Mouse (Mus musculus) cerebellum, adult 2 months (tissue): ENCODE data around the gene Scn2b. TPM values are rescaled to one million over a fixed set of nuclear protein-coding genes. Genes with fewer than 3 reads are reported as not detected.
A peak's percentile ranks its signal among the peaks of the same experiment; 100 is the strongest.

Experiments used
- DNase-seq, 2 experiments: peaks; one replicate each; pipeline ENCODE4 v3.0.0; 2021
- H3K27ac ChIP-seq: fragments of 200-500 bp; 2 replicates; pipeline ENCODE4 v1.5.1; 2012; ENCODE audit warnings: low read length, control low read depth, inconsistent platforms; ENCODE audit not compliant: insufficient read depth
- H3K27me3 ChIP-seq: fragments of 200-500 bp; 2 replicates; pipeline ENCODE4 v1.6.1; 2012; ENCODE audit warnings: inconsistent platforms, mild to moderate bottlenecking, low read length, moderate library complexity; ENCODE audit not compliant: control insufficient read depth, insufficient read depth
- H3K4me1 ChIP-seq: fragments of 200-500 bp; 2 replicates; pipeline ENCODE4 v1.6.1; 2011; ENCODE audit warnings: low read length; ENCODE audit not compliant: control insufficient read depth, insufficient read depth
- H3K4me3 ChIP-seq: fragments of 200-500 bp; replicated peaks from 2 replicates; pipeline ENCODE3; 2011; ENCODE audit warnings: mild to moderate bottlenecking, low read depth, low read length, control low read depth; ENCODE audit not compliant: insufficient read depth
- CTCF ChIP-seq: fragments of 200-500 bp; IDR thresholded peaks from 2 replicates; pipeline ENCODE4 v1.5.1; 2011; ENCODE audit warnings: low read depth, mild to moderate bottlenecking, control low read depth, low read length, moderate library complexity, borderline replicate concordance; ENCODE audit not compliant: insufficient read depth
- POLR2A ChIP-seq: fragments of 200-500 bp; IDR thresholded peaks from 2 replicates; pipeline ENCODE4 v1.6.1; 2011; ENCODE audit warnings: low read length, control low read depth, borderline replicate concordance; ENCODE audit not compliant: insufficient read depth
- WGBS: fragments of 180-500 bp; shearing (Covaris S2); methylation state at CpG from one replicate; pipeline ENCODE4 v1.1.7; 2018; 5-methylcytosine and 5-hydroxymethylcytosine counted together
- polyA plus RNA-seq: library from polyadenylated mRNA; depleted of rRNA; stranded (reverse); fragments of >200 nt; gene quantifications from 2 replicates; pipeline ENCODE4 v1.2.3, GENCODE M21; 2012

Scn2b gene
- polyA plus RNA-seq, 1 experiment = 151 TPM

DNA sequence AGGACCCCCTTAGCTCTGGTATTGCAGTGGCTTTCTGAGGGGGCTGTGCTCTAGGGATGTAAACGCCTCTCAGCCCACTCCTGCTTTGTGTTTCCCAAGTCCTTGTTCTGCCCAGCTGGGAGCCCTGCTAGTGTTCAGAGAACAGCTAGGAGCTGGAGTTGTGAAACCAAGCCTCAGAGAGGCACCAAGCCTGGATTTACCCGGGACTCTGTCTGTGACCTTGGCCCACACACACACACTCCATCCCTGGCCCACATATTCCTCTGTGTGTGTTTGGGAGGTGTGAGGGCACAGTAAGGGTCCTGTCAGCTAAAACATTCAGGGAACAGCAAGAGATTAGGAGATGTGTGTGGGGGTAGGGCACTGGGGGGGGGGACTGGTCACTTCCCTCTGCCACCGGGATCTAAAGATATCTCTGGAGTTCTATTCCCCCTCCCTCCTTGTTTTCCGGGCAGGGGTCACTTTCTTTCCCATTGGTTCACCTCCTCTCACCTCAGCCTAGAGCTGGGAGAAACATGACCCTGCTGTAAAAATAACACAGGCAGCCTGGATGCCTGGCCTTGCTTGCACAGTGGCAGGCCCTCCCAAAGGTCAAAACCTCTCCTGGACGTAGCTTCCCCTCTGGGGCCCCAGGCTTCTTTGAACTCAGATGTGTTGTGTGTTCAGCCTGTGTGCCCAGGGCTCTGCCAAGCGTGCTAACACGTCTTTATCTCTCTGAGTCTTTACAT is 19.0 kb downstream of the Scn2b start:
- 60% methylated on average over 7 of the region's 7 CpGs for WGBS
- DNase-seq = no peak
- no peak for TF ChIP-seq POLR2A
- no peak for TF ChIP-seq CTCF
- H3K27me3 ChIP-seq = no peaks in the 10 kb centered on the region; the same call in 1 of the 2 replicates
- H3K4me3 ChIP-seq = no peak overlapping the region
- H3K27ac ChIP-seq = no peak overlapping the region
- peaks cover 3% of the 10 kb centered on the region; the same call in 1 of the 2 replicates for H3K4me1 ChIP-seq

GRCm38 (mm10) chr9:45138191-45139032 is 20.8 kb downstream of the Scn2b start, which contains the start of gene Scn4b:
TSS of gene Scn4b (plus strand) at chr9:45138395.
- H3K4me3 ChIP-seq = peak within 1 kb of the TSS; percentile 39
- WGBS = under 1% methylated on average over 73 of the region's 76 CpGs
- no peaks in the 10 kb centered on the region; the same call in 1 of the 2 replicates for H3K27me3 ChIP-seq
- H3K4me1 ChIP-seq = peaks cover 3% of the 10 kb centered on the region; the same call in 1 of the 2 replicates
- TF ChIP-seq POLR2A = no peak
- no peak for TF ChIP-seq CTCF
- DNase-seq = peak in 1 of 2 experiments; percentile 43
- no peak within 1 kb of the TSS for H3K27ac ChIP-seq

DNA sequence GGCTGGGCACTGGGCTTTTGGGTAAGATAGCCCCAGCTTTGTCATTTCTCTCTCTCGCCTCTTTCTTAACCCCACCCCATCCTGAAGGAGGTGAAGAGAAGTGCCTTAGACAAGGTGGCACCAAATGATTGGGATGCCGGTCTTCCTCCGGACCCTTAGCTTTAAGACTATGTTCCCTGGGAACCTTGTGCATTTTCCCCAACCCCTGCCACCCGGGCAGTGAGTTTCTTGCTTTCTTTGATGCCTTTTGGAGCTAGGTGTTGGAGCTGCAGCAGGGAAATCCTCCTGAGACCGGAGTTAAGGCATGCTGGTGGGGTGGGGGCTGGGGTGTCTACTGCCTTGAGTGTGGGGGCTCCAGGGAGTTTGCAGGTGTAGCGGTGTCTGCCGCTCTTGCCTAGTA is 21.5 kb downstream of the Scn2b start:
- H3K27me3 ChIP-seq = no peaks in the 10 kb centered on the region; the same call in 1 of the 2 replicates
- 31% methylated on average over 7 of the region's 7 CpGs for WGBS
- peak overlapping the region; percentile 11 for H3K4me3 ChIP-seq
- peaks cover 3% of the 10 kb centered on the region; the same call in 1 of the 2 replicates for H3K4me1 ChIP-seq
- DNase-seq = no peak
- no peak overlapping the region for H3K27ac ChIP-seq
- TF ChIP-seq POLR2A (no peak), CTCF (no peak)

- WGBS = 77% methylated on average over 7 of the region's 7 CpGs
- no peak for TF ChIP-seq POLR2A
- no peak for TF ChIP-seq CTCF
- no peak overlapping the region for H3K27ac ChIP-seq
- no peak for DNase-seq
- peaks cover 3% of the 10 kb centered on the region; the same call in 1 of the 2 replicates for H3K4me1 ChIP-seq
- H3K4me3 ChIP-seq = no peak overlapping the region
- no peaks in the 10 kb centered on the region; the same call in 1 of the 2 replicates for H3K27me3 ChIP-seq
These were observed 23.4 kb downstream of the Scn2b start for GRCm38 (mm10) chr9:45140945-45141344.

- 59% methylated on average over 3 of the region's 3 CpGs for WGBS
- Histone ChIP-seq H3K27me3 (no peaks in the 10 kb centered on the region; the same call in 1 of the 2 replicates), H3K4me1 (peaks cover 3% of the 10 kb centered on the region; the same call in 1 of the 2 replicates), H3K4me3 (no peak overlapping the region), H3K27ac (no peak overlapping the region)
- no peak for DNase-seq
- TF ChIP-seq POLR2A (no peak), CTCF (no peak)
These were observed 25.1 kb downstream of the Scn2b start for GRCm38 (mm10) chr9:45142686-45143085.

DNA sequence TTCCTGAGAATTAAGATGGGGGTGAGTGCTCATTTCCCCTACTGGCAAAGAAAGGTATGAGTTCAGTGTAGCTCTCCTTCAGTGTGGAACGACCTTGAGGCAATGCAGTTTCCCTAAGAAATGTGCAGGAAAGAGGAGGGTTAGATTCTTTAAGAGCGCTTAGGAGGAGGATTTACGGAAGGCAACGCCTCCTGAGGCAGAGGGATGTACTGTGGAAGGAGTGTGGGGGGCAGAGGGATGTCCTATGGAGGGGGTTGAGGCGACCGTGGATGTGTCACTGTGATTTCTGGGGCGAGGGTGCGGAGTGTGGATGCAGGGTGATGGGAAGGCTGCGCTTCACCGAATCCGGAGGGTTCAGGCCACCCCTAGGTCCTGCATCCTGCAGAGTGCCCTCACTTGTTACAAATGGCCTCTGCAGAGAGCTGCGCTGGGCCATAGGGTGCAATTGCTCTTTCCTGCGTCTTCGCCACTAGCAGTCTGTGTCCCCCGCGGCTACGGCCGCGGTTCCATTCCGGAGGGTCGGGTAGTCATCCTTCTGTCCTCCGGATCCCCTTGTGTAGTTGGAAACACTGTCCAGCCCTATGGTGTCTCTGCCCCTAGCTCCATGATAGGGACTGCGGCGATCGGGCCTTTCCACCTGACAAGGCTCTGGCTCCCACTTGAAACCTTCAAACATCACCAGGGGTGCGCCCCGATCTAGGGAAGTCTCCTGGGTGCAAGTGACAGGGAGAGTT is 28.1 kb downstream of the Scn2b start:
- no peak for TF ChIP-seq POLR2A
- TF ChIP-seq CTCF = no peak
- Histone ChIP-seq H3K27ac (no peak overlapping the region), H3K4me3 (peak overlapping the region; percentile 65), H3K27me3 (no peaks in the 10 kb centered on the region), H3K4me1 (no peaks in the 10 kb centered on the region)
- DNase-seq = no peak
- 5% methylated on average over 27 of the region's 27 CpGs for WGBS

GRCm38 (mm10) chr9:45146267-45146597 is 28.6 kb downstream of the Scn2b start:
- no peak for TF ChIP-seq POLR2A
- TF ChIP-seq CTCF = peak; percentile 83
- Histone ChIP-seq H3K27ac (no peak overlapping the region), H3K4me3 (peak overlapping the region; percentile 65), H3K4me1 (no peaks in the 10 kb centered on the region), H3K27me3 (no peaks in the 10 kb centered on the region)
- WGBS = under 1% methylated on average over 5 of the region's 5 CpGs
- DNase-seq = peak; percentile 70 to 86
